Mouse (Mus musculus): ENCODE measurements at regions not wholly inside any gene's neighbourhood (a gene's known extent, or its start where the extent isn't known, plus 50 kb on each side); places are given as distances from the start of the nearest gene placed in this dataset.

- Histone ChIP-seq H3K9ac (ENCODE audit: insufficient read depth, low read depth) (no peak overlapping the region), H3K36me3 (replicated peaks in 1 of 2; ENCODE audit: control insufficient read depth in 1 of 2, insufficient read depth in 1 of 2, low read length in 1 of 2) (no peaks in the 10 kb centered on the region), H3K4me2 (ENCODE audit: insufficient read depth, low read depth, poor library complexity, severe bottlenecking) (no peak overlapping the region), H3K4me1 (ENCODE audit: control insufficient read depth in 1 of 2, insufficient read depth in 2 of 2) (no peaks in the 10 kb centered on the region), H3K79me2 (replicated peaks; ENCODE audit: control insufficient read depth, extremely low read depth, insufficient read depth, poor library complexity, severe bottlenecking) (no peaks in the 10 kb centered on the region), H3K27me3 (replicated peaks) (no peaks in the 10 kb centered on the region), H3K4me3 (replicated peaks in 1 of 3; ENCODE audit: low read depth in 2 of 3, low read length in 2 of 3, poor library complexity in 1 of 3) (no peak overlapping the region), H3K9me3 (replicated peaks; ENCODE audit: low read length) (peaks cover 17% of the 10 kb centered on the region), H3K27ac (ENCODE audit: insufficient read depth, low read depth) (no peak overlapping the region)
- no peak for DNase-seq (ENCODE audit: extremely low read depth)
- dilution Hi-C loops (cut with MboI; ENCODE audit: extremely low pct_ligation_motif_present, extremely low pct_unique_long_range_greater_than_20kb, low sequenced_read_pairs) (no loop called here), in situ Hi-C loops (cut with MboI; ENCODE audit: low pct_ligation_motif_present, low pct_unique_long_range_greater_than_20kb, low sequenced_read_pairs) (no loop called here)
- TF ChIP-seq CHD1 (IDR thresholded peaks at IDR 0.05; ENCODE audit: low read depth, low read length) (no peak), NELFE (IDR thresholded peaks at IDR 0.05; ENCODE audit: low read depth, low read length) (no peak), POLR2A (IDR thresholded peaks at IDR 0.05; ENCODE audit: low read depth, low read length) (no peak), TCF12 (IDR thresholded peaks at IDR 0.05; ENCODE audit: low read depth, low read length) (no peak), IRF4 (IDR thresholded peaks at IDR 0.05; ENCODE audit: low read depth, low read length) (no peak), POLR2AphosphoS2 (IDR thresholded peaks at IDR 0.05; ENCODE audit: low read depth, low read length) (no peak), MAX (IDR thresholded peaks at IDR 0.05; ENCODE audit: low read length) (no peak), RCOR1 (conservative IDR thresholded peaks at IDR 0.05; ENCODE audit: low read depth, low read length) (no peak), KAT2A (IDR thresholded peaks at IDR 0.05; ENCODE audit: insufficient replicate concordance, low read length) (no peak)
Observed at GRCm38 (mm10) chr10:100224459-100225097, 110.9 kb upstream of the Gm4301 start.

GRCm38 (mm10) chr10:100259235-100259900 is 76.1 kb upstream of the Gm4301 start:
- peaks cover 24% of the 10 kb centered on the region for H3K9me3 ChIP-seq (replicated peaks; ENCODE audit: low read length)
- no peak overlapping the region for H3K9ac ChIP-seq (ENCODE audit: insufficient read depth, low read depth)
- no peaks in the 10 kb centered on the region for H3K36me3 ChIP-seq (replicated peaks in 1 of 2; ENCODE audit: control insufficient read depth in 1 of 2, insufficient read depth in 1 of 2, low read length in 1 of 2)
- dilution Hi-C loops (cut with MboI; ENCODE audit: extremely low pct_ligation_motif_present, extremely low pct_unique_long_range_greater_than_20kb, low sequenced_read_pairs): no loop called here
- no peak overlapping the region for H3K4me3 ChIP-seq (replicated peaks in 1 of 3; ENCODE audit: low read depth in 2 of 3, low read length in 2 of 3, poor library complexity in 1 of 3)
- TF ChIP-seq RCOR1 (conservative IDR thresholded peaks at IDR 0.05; ENCODE audit: low read depth, low read length) (no peak), UBTF (IDR thresholded peaks at IDR 0.05; ENCODE audit: low read depth, low read length) (no peak), TCF12 (IDR thresholded peaks at IDR 0.05; ENCODE audit: low read depth, low read length) (no peak), MAFK (IDR thresholded peaks at IDR 0.05; ENCODE audit: insufficient replicate concordance, low read length) (no peak), KAT2A (IDR thresholded peaks at IDR 0.05; ENCODE audit: insufficient replicate concordance, low read length) (no peak), JUND (conservative IDR thresholded peaks at IDR 0.05; ENCODE audit: low read depth, low read length) (no peak), ETS1 (conservative IDR thresholded peaks at IDR 0.05; ENCODE audit: low read depth, low read length) (no peak), HCFC1 (IDR thresholded peaks at IDR 0.05; ENCODE audit: low read depth, low read length) (no peak), E2F4 (IDR thresholded peaks at IDR 0.05; ENCODE audit: insufficient replicate concordance, low read depth, low read length) (no peak), ELF1 (IDR thresholded peaks at IDR 0.05; ENCODE audit: low read depth, low read length) (no peak), ZMIZ1 (IDR thresholded peaks at IDR 0.05; ENCODE audit: low read depth, low read length) (no peak), MAX (IDR thresholded peaks at IDR 0.05; ENCODE audit: low read length) (no peak), MXI1 (IDR thresholded peaks at IDR 0.05; ENCODE audit: low read depth, low read length) (no peak), CHD1 (IDR thresholded peaks at IDR 0.05; ENCODE audit: low read depth, low read length) (no peak), NELFE (IDR thresholded peaks at IDR 0.05; ENCODE audit: low read depth, low read length) (no peak), JUN (IDR thresholded peaks at IDR 0.05; ENCODE audit: insufficient read depth, low read depth, low read length) (no peak), ZC3H11A (IDR thresholded peaks at IDR 0.05; ENCODE audit: low read depth, low read length) (no peak)
- DNase-seq (ENCODE audit: extremely low read depth): no peak
- no peaks in the 10 kb centered on the region for H3K27me3 ChIP-seq (replicated peaks)
- no peak overlapping the region for H3K4me2 ChIP-seq (ENCODE audit: insufficient read depth, low read depth, poor library complexity, severe bottlenecking)
- H3K4me1 ChIP-seq (ENCODE audit: control insufficient read depth in 1 of 2, insufficient read depth in 2 of 2): no peaks in the 10 kb centered on the region
- H3K79me2 ChIP-seq (replicated peaks; ENCODE audit: control insufficient read depth, extremely low read depth, insufficient read depth, poor library complexity, severe bottlenecking): no peaks in the 10 kb centered on the region
- no peak overlapping the region for H3K27ac ChIP-seq (ENCODE audit: insufficient read depth, low read depth)
- in situ Hi-C loops (cut with MboI; ENCODE audit: low pct_ligation_motif_present, low pct_unique_long_range_greater_than_20kb, low sequenced_read_pairs): no loop called here

All from CH12.LX (cell line).